Mouse (Mus musculus): ENCODE data around the gene Nrxn1.

Nrxn1 gene

DNA sequence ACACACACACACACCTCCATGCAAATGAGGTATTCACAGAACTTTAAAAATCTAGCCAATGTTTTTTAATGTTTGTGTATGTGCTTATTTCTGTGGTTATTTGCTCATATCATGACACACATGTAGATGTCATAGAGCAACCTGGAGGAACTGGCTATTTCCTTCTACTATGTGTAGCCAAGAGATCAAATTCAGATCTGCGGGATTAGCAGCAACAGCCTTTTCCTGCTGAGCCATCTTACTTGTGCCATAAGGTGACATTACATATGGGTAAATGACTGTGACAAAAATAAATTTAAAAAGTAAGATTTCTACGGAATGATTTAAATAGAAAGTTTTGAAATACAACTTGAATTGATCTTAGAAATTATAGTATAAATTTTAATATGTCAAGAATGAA lies 672.1 kb downstream of the Nrxn1 start:
- DNase-seq = no peak

DNA sequence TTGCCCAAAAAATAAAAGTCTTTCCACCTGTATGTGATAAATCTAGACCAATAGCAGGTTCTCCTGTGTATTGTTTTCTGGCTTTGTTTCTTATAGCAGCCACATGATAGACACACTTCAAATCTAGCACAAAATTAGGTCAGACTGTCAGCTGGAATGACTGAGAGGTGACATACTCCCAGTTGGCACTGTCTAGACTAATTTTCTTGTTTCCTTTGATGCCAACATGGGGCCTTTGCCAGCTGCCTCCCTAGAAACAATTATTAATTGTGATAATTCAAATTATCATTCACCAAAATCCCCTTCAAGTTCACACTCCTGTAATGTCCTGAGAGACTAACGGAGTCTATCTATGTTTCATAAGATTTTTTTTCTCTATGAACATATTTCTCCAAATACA lies 673.3 kb downstream of the Nrxn1 start:
- no peak for DNase-seq

DNA sequence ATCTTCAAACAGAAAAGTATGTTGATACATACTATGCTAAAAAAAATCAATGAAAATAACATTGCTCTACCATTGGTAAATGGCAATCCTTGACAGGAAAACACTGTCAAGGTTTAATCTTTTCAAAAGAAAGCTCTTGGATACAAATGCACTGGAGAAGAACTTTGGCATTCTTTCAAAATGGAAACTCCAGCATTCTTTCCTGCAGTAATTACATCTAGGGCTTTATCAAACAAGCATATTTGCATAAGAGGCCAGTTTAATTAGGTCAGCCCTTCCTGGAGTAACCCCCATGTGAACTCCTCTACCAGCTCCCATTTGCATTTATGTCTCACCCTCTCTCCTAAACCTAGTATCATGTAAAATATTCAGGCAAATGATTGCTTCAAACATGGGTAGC lies 696.5 kb downstream of the Nrxn1 start:
- no peak for DNase-seq

DNA sequence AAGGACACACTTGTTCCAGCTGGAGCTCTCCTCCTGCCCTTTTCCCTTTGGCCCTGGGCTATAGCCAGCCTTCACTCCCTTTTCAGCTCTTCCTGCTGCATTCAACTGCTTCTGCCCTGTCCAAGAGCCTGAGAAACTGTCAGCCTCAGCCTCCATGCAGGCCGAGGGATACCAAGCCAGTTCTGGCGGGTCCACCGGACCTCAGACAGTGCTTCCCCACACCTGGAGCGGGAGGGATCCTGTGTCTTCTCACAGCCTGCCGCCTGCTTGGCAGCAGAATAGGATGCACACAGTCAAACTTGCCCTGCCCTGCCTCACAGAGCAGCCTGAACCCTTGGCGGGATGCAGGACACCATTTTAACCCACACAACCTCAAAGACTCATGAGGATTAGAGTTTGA lies 698.3 kb downstream of the Nrxn1 start:
- DNase-seq = no peak

DNA sequence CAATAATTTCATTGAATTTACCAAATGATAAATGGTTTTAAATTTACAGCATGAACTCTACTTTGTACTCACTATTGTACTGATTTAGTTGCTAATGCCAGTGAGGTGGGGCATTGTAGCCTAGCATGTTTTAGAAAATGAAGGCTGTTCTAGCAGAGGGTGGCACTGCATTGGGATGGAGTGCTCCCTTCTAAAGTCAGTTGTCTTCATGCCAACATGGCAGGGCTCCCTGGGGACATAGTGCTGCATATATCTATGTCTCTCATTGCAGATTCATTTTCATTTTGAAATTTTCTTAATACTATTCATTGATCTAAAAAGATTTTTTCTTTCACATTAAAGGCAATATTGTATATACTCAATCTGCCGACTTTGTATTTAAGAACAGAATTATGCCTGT lies 700.1 kb downstream of the Nrxn1 start:
- DNase-seq = no peak

DNA sequence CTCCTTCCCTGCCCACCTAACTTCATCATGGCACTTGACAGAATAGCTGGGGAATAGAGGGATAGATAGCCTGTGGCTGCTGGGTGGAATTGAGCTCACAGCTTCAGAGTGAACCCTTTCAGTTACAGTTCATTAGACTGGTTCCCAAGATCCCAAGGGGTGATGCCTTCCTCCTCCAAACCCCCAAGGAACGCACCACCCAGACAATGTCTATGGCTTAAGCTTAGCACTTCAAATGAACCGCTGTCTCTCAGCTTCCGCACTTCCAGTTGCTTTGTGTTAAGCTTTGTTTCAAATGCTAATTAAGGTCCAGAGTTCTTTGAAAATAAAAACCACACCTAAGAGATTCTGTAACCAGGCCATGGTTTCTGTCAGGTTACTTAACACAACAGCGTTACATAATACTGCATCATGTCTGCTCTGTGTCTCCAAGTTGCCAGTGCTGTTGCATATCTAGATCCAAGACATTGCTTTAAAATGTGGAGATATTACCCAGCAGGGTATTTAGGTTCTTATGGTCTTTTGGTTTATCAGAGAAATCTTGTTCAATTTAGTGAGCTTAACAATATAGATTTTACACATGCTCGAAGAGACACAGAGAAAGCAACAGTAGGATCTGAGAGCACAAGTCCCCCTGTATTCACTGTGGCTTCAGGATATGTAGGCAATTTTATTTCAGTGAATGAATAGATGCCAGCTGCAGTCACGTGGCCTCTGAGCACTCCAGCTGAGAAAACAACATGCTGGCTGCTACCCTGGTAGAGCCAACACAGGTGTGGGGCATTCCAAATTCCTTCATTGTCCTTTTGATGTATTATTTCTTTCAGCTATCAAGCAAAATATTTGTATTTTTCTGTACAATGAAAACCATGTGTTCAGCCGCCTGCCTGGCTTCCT lies 702.3 kb downstream of the Nrxn1 start:
- peak; percentile 45 for DNase-seq

DNA sequence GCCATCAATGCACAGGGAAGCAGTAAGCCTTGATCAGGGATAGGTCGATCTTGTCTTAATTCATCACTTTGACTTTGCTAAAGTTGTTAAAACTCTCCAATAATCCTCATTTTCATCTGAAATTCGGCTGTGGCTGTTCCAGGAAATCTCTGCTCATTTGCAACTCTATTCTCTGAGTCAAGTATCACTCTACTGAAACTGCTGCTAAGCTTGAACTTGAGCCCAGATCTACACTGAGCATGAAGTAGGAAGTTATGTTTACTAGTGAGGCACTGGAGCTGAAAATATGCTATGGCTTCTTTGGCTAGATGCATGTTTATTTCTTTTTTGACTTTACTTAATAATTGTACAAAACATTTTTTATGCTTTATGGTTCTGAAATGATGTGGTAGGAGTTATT lies 708.0 kb downstream of the Nrxn1 start:
- DNase-seq = no peak

DNA sequence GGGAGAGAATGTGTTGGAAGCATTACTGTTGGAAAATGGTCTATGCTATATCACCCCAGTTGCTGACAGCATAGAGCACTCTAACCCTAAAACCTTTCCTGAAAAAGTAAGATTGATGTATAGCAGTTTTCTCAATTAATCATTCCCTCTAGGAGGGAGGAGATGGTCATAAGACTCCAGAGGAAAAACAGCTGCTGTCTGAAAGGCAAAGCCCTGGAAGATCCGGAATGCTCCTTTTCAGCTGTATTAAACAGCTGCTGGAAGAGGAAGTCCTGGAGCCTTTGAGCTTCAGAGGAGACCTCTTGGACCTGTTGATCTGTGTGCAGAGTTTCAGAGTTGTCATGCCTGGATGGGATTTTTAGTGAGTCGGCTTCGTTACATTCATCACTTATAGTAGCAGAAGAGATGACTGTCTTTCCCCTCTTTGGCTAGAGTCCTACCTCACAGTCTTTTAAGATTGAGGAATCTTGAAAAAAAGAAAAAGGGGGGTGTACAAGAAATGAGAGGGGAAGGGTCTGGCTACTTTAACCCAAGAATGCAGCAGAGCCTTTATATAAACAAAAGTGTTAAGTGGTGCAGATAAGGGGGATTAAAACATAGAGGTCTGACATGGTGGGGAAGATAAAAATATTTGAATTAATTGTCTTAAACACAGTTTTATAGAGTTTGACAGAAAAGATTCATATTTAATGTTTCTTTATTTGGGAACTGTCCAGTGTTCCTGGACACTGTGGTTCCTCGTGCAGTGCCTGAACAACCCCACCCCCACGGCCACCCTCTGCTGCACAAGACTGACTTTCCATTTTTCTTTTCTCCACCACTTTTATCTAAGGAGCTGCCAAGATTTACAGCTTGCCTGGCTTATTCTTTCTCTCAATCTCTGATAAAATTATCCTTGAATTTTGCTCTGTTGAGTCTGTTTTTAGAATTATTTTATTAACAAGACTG lies 710.1 kb downstream of the Nrxn1 start:
- no peak for DNase-seq

DNA sequence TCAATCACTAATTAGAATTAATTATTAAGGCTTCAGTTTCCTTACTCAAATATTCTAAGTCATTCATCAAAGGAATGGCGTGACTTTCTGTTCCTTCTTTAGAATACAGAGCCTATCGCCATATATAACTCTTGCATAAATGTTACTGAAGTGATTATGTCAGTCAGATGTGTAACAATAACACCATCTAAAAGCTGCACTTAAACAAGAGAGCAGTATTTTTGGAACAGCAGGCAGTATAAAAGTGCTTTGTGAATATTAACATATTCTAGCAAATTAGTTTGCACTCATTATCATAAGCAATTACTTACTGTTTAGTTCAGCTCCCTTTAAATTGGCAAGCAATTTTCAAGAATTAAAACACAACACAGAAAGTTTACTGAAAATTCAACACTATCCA lies 716.3 kb downstream of the Nrxn1 start:
- DNase-seq = no peak

DNA sequence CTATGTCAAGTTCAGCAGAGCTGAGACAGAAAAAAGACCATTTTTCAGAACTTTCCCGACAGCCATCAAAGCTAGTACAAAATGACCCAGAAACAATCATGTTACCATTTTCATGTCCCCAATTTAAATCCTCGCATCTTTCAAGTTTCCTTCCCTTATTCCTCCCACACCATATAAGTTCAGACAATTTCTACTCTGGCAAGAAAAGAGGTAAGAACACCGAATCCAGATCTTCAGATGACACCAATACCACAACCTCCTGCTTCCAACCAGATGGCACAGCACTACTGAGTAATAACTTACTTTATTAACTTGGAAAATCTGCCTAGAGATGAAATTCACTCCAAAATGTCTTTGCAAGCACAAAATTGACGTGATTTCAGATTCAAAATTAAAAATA lies 730.7 kb downstream of the Nrxn1 start:
- DNase-seq = no peak

DNA sequence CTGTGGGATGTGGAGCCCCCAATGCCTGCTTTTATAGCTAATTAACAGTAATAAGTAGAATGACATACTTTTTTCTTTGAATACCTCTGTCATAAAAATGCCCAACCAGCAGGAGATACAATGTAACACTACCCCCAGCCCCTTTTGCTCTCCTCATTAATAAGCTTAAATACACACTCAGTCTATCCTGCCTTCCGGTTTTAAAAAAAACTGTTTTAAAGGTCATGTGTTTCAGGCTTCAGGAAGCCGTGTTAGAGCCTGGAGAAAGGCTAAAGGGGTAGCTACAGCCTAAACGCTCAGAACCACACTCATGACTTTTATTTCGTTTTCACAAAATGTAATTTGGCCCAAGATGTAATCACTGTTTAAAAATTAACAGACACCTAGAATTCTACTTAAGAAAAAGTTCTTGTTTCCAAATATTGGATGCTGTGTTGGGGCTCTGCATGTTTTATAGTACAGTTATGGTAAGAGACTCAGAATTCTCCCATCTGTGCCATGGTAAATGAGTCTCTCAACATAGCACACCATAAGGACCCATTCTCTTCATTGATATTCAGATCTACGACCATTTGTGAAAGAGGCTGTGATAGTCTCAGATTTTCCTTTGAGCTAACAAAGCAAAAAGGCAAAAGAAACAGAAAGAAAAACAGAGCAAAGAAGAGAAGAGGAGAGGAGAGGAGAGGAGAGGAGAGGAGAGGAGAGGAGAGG lies 743.3 kb downstream of the Nrxn1 start:
- no peak for DNase-seq

DNA sequence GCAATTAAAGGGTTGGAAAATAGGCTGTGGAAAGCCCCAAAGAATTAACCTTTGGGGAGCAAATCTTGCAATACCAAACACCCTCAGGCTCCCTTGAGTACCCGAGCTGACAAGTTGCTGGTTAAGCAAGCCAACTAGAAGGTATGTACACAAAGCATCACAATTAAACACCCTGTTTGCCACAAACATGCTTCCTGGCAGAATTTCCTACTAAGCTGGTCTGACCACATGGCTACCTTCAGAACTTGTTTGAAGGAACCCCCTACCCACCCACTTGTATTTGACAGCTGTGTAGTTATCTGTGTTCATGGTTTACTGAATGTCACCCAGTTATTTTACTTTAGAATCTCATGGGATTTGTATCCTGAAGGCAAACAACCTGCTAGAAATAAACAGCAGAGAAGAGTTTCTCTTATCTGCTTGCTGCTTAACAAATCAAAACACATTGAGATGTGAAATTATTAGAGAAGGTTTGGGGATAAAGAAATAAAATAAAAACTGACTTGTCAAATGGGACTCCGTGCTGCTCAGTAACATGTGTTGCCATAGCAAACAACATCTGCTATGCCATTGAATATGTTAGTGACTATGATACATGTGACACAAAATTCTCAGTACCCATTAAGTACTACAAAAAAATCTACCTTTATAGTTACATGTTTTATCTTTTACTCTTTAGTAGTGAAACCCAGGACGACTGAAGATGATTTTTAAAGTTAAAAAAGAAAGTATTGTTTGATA lies 746.0 kb downstream of the Nrxn1 start:
- DNase-seq = no peak

DNA sequence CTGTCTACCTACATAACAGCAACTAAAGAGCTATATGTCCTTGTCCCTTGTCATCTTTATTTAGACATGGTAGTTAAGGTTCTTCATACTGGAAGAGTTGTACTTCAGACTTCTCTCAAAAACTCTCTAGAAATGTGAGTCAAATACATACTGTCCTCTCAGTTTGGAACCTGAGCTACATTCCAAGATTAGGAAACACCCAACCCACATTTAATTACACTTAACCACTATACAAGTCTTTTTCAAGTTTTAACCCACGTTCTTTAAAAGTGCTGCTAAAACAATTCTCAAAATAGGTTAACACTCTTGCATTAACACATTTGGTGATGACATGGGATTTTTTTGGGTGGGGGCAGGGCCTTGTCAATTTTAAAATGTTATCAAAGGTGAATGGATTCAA lies 759.4 kb downstream of the Nrxn1 start:
- DNase-seq = no peak

DNA sequence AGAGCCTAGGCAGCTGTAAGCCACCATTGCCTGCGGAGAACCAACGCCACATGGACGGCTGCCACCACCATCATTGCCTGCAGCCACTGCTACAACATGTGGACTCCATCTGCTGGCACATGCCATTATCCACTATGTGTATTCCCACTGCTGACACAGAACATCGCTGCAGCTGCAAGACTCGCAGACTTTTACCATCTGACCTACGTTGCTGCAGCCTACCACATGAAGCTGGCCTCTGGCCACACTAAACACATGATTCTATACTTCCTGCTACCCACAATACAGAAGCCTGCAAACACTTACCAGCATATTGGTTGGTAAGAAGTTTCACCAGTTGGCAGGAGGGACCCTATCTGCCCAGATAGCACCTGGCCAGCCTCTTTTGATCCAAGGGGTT lies 769.2 kb downstream of the Nrxn1 start:
- no peak for DNase-seq

DNA sequence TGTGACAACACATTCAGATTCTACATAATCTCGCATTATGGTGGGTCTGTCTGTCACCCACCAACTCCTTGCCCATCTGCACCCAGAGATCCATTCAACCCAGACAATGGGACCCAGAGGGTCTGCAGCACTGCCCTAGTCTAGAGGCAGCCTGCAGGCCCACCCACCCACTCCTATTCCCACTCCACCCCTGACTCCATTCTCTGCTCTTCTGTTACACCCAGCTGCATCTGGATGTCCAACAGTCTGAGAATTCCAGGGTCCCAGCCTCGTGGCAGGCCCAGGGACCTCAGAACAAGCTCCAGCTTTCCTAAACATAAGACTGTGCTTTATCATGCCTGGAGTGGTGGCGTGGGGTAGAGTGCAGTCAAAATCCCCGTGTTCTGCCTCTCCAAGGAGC lies 820.6 kb downstream of the Nrxn1 start:
- no peak for DNase-seq

DNA sequence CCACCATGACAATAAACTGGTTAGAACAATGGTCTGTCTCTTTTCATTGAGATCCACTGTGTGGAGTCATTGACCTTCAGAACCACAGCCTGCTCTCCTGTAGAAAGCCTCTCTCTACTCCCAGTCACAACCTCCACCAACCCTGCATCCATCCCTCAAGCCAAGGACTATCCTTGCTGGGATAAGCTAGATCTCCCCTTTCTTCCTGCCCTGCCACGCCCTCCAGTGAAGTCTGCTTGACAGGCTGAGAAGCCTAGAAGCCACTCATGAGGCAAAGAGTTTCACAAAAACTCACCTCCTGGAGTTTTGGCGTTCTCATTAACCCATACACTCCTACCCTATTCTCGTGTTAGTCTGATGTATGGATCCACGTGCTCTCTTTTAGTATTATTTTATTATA lies 821.7 kb downstream of the Nrxn1 start:
- DNase-seq = no peak

DNA sequence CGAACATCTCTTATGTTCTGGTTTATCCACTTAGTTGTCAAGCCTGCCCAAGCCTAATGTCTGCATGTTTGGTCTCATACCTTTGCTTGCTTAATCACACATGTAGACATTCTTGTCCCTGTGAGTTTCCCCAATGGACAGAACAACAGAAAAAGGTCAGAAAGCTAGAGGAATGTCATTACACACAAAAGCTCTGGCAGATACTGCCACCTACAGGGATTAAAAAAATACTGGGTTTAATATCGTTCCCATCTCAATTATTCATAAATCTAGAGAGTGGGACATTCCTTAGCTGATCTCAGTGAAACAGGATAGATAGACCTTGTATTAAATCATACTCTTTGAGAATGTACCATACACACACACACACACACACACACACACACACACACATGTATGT lies 823.7 kb downstream of the Nrxn1 start:
- no peak for DNase-seq

DNA sequence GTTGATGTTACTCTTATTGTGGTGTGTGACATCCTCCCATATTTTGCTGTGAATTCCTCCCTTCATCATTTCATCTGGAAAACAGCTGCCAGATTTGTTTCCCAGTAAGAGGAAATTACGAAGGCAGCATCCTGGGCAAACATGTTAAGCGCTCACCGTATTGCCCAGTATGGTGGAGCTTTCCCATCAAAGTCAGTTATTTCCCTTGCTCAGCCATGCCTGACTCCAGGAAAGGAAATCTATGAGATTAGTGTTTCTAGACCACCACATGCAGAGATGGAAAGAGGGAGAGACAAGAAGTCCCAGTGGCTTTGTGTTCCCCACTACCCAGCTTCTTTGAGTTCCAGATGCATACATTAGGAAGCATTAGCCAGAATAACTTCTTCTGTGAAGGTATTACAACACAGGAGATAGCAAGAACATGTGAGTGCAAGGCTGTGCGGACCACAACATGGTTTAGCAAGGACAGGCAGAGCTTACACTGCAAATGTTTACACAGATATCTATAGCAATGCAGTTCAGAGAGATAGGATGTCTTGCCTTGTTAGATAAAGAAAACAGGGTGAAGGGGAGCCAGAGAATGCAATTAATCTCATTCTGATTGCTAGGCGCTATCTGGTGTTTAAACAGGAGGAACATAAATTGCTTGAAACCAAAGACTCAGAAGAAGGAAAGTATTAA lies 839.3 kb downstream of the Nrxn1 start:
- no peak for DNase-seq

DNA sequence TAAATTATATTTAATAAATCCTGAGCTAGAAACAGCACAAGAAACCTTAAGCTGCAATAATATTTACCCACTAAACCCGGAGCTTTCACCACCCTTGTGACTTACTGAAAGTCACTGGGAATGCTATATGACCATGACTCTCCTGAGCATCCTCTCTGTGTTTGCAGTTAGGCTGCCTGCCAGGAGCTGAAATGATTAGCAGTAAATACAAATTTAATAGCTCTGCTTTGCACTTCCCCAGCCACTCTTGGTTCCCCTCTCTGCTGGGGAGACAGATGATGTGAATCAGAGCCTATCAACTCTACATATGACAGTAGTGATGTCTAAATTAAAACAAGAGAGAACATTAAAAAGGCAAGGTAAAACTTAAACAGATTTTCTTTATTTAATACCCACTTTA lies 840.7 kb downstream of the Nrxn1 start:
- no peak for DNase-seq

DNA sequence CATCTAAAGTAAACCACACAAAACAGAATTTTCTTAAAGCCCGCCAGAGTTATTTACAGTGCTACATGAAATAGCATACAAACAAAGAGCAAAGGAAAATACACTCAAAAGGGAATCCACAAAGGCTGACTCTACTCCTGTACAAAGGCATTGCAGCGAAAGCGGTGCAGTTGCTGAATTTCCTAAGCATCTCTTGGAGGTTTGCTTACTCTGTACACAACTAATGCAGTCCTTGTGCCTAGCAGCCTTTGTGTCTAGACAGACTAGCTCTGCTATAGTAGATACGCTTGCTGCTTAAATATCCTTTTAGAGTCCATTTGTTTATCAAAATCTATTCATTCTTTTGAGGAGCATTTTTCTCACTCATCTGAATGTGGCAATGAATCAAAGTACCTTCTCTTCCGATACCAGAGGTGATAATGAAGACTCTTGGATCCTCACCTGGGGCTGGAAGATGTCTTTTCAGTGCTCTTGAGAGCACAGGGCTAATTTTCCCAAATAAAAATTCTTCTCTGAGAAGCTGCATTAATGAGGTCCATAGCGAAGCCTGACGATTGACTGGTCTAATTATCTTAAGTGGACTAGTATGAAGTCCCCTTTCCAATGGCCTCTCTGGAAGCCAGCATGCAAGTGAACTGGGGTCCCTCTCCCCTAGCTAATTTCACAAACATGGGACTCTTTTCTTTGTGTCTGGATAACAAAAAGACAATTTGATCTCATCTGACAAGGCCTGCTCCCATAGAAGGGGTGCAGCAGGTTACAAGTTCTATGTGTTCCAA lies 845.6 kb downstream of the Nrxn1 start:
- DNase-seq = no peak

DNA sequence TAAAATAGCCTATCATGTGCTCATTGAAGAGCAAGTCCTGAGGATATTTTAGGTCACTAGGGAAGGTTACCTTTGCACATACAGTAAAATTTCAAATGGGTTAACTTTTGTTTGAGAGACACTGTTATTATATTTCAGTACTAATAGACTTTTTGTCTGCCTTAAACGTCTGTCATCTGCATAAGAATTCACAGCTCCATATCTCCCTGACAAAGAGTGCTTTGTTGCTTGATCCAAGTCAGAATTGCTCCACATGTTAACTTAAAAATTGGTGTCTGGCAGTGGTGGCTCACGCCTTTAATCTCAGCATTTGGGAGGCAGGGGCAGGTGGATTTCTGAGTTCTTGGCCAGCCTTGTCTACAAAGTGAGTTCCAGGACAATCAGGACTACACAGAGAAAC lies 848.5 kb downstream of the Nrxn1 start:
- DNase-seq = no peak

All from cerebellum, adult 11-12 months (tissue).